Mouse (Mus musculus) kidney, embryonic 16.5 days (tissue): ENCODE measurements around the gene Psd. TPM values are rescaled to one million over a fixed set of nuclear protein-coding genes. Genes with fewer than 3 reads are reported as not detected.
A peak's percentile ranks its signal among the peaks of the same experiment; 100 is the strongest.

Experiments used
- ATAC-seq: fragments of 200-750 bp; cut with Nextera tagmentation; 2 replicates; pipeline ENCODE4 v1.8.0; 2017; ENCODE audit warnings: moderate TSS enrichment; ENCODE audit not compliant: low FRiP score, low TSS enrichment
- H3K27ac ChIP-seq: fragments of 300-500 bp; sonication (generic); 2 replicates; pipeline ENCODE4 v1.5.1; 2014; ENCODE audit warnings: low read length
- H3K27me3 ChIP-seq: fragments of 300-500 bp; sonication (generic); 2 replicates; pipeline ENCODE4 v1.6.1; 2014; ENCODE audit warnings: low read length, control low read depth, mixed read lengths; ENCODE audit not compliant: insufficient read depth
- H3K36me3 ChIP-seq: fragments of 300-500 bp; sonication (generic); 2 replicates; pipeline ENCODE4 v1.6.1; 2014; ENCODE audit warnings: low read length, control low read depth, mixed read lengths; ENCODE audit not compliant: insufficient read depth
- H3K4me1 ChIP-seq: fragments of 300-500 bp; sonication (generic); 2 replicates; pipeline ENCODE4 v1.6.1; 2014; ENCODE audit warnings: low read length, control low read depth, mixed read lengths; ENCODE audit not compliant: insufficient read depth
- H3K4me2 ChIP-seq: fragments of 300-500 bp; sonication (generic); replicated peaks from 2 replicates; pipeline ENCODE4 v1.6.1; 2014; ENCODE audit warnings: low read depth, low read length
- H3K4me3 ChIP-seq: fragments of 300-500 bp; sonication (generic); 2 replicates; pipeline ENCODE4 v1.5.1; 2014; ENCODE audit warnings: mild to moderate bottlenecking, low read length
- H3K9ac ChIP-seq: fragments of 300-500 bp; sonication (generic); replicated peaks from 2 replicates; pipeline ENCODE4 v1.6.1; 2014; ENCODE audit warnings: low read length
- H3K9me3 ChIP-seq: fragments of 300-500 bp; sonication (generic); 2 replicates; pipeline ENCODE4 v1.6.1; 2016; ENCODE audit warnings: low read length, control low read depth
- WGBS: fragments of 180-500 bp; shearing (Covaris S2); extraction: QIAGEN DNeasy Blood & Tissue Kit; methylation state at CpG from one replicate; pipeline ENCODE4 v1.1.7; 2014; 5-methylcytosine and 5-hydroxymethylcytosine counted together
- polyA plus RNA-seq: library from polyadenylated mRNA; unstranded; fragments of >200 nt; fragmentation: Nextera tagmentation; extraction: Ambion mirVana; gene quantifications from 2 replicates; pipeline ENCODE4 v1.2.1, GENCODE M21; 2015

The Psd gene
- 4.5 and 5.4 TPM in 2 replicates for polyA plus RNA-seq

DNA sequence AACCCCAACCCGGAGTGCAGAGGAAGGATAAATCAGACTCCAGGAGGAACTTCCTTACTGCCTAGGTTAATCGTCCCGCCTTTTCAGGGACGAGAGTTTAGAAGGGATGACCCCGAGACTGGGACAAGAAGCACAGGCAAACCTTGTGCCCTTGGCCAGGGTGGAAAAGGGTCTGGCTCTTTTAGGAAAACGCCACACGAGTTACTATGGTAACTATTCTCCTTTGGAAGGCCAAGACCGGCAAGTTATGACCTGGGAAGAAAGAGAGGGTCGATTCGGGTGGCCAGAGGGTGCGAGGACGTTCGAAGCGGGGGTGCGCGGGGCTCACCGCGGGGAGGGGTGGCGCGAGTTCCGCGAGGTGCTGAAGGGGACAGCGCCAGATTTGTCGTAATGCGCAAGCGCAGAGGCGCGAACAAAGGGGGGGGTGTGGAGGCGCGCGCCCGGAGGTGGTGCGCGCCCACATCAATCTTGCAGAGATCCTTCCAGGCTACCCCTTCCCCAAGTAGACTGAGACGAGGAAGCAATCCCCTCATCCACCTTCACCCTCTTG lies at the start of gene Psd:
Gene Psd, minus strand, starts transcription at position 401 of the 550 bp plus-strand sequence.
- Histone ChIP-seq H3K4me2 (peak within 1 kb of the TSS; percentile 99), H3K9me3 (no peaks in the 10 kb centered on the region), H3K4me1 (peaks cover 25% of the 10 kb centered on the region), H3K36me3 (peaks cover 8% of the 10 kb centered on the region; the same call in 1 of the 2 replicates), H3K4me3 (peak within 1 kb of the TSS; percentile 72), H3K27me3 (peaks cover 56% of the 10 kb centered on the region), H3K27ac (peak within 1 kb of the TSS; percentile 94), H3K9ac (peak within 1 kb of the TSS; percentile 80)
- ATAC-seq, result no peak
- WGBS, result under 1% methylated on average over 35 of the region's 35 CpGs

DNA sequence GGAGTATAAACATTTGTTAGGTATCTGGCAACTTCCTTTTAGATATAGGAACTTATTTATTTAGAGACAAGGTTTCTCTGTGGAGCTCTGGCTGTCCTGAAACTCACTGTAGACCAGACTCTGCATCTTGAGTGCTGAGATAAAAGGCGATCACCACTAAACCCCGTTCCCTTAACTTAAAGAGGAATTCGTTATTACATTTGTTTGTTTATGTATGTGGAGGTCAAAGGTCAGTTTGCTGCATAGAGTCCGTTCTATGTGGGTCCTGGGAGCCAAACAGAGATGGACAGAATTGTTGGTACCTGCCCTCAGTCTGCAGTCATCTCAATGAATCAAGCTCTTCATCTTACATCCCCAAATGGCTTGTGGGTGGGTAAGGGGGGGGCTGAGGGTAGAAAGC lies 48.9 kb upstream of the Psd start:
- ATAC-seq, result no peak
- 58% methylated on average over 4 of the region's 4 CpGs for WGBS

DNA sequence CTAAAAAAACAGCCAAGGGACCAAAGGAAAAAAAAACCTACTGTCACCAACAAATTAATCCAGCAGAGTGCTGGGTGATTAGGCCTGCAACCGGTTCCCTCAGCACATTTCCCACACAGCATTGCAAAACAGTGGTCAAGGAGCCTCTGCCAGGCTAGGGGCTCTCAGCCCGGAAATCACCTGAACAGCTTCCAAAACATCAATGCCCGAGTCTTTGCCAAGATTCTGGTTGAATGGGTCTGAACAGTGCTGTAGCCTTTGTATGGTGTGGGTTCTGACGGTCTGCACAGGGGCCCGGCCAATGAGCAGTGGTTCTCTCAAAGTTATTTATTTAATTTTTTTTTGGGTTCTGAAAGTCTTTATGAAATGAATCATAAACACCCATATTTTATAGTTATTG lies 48.5 kb upstream of the Psd start:
- 0 out of 2 replicates have a peak, but pooled peaks cover 3% of the 10 kb centered on the region for H3K4me1 ChIP-seq
- 65% methylated on average over 5 of the region's 5 CpGs for WGBS
- H3K36me3 ChIP-seq, result peaks cover 40% of the 10 kb centered on the region
- no peak overlapping the region for H3K4me3 ChIP-seq
- no peak overlapping the region for H3K4me2 ChIP-seq
- H3K9ac ChIP-seq, result no peak overlapping the region
- H3K27ac ChIP-seq, result no peak overlapping the region
- no peak for ATAC-seq
- H3K9me3 ChIP-seq, result no peaks in the 10 kb centered on the region
- no peaks in the 10 kb centered on the region for H3K27me3 ChIP-seq

More for the DNA sequence above, 48.9 kb upstream of the Psd start:
- Histone ChIP-seq H3K36me3 (peaks cover 44% of the 10 kb centered on the region), H3K4me1 (0 out of 2 replicates have a peak, but pooled peaks cover 3% of the 10 kb centered on the region), H3K27me3 (no peaks in the 10 kb centered on the region), H3K4me2 (no peak overlapping the region), H3K9ac (no peak overlapping the region), H3K9me3 (no peaks in the 10 kb centered on the region), H3K27ac (no peak overlapping the region), H3K4me3 (no peak overlapping the region)

DNA sequence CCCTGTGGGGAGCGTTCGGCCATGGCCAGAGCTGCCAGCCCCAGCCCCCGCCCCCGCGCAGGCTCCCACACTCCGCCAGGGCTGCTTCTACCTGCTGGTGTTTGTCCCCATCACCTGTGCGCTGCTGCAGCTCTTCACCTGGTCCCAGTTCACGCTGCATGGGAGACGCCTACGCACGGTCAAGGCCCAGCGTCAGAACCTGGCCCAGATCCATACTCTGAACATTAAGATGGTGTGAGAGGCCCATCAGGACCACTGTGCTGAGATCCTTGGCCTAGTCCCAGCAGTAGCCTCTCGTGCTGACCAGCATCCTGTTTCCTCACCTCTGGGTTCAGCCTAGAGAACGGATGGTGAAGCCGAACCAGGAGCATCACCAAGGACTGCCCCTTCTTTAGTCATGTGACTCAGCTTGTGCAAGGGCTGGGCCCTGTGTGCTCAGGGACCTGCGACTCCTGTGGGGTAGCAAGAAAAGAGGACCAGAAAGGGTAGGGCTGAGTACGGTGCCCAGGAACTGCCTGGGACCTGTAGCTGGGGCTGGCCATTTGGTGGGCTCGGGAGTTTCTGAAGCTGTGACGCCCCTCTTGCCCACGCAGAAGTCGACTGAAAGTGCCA lies 47.6 kb upstream of the Psd start:
- Histone ChIP-seq H3K4me1 (0 out of 2 replicates have a peak, but pooled peaks cover 3% of the 10 kb centered on the region), H3K9me3 (no peaks in the 10 kb centered on the region), H3K27ac (no peak overlapping the region), H3K4me3 (no peak overlapping the region), H3K27me3 (no peaks in the 10 kb centered on the region), H3K9ac (no peak overlapping the region), H3K36me3 (peaks cover 31% of the 10 kb centered on the region), H3K4me2 (no peak overlapping the region)
- peak; percentile 62; the same call in 1 of the 2 replicates for ATAC-seq
- WGBS, result 50% methylated on average over 21 of the region's 21 CpGs

DNA sequence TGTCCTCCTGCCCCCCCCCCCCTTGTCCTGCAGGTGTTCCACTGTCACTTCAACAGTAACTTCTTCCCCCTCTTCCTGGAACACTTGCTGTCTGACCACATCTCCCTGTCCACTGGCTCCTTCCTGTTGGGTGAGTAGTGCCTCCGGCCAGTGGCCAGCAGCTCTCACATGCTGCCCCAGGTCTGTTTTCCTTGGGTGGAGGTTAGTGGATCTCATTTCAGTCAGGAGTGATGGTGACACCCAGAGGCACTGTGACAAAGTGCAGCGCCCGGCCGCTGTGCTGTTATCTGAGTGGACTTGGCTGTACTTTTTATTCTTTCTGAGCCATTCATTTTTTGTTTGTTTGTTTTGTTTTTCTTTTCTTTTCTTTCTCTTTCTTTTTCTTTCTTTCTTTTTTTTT lies 42.2 kb upstream of the Psd start:
- WGBS, result 8% methylated on average over 4 of the region's 4 CpGs
- ATAC-seq, result peak; percentile 32; the same call in 1 of the 2 replicates

DNA sequence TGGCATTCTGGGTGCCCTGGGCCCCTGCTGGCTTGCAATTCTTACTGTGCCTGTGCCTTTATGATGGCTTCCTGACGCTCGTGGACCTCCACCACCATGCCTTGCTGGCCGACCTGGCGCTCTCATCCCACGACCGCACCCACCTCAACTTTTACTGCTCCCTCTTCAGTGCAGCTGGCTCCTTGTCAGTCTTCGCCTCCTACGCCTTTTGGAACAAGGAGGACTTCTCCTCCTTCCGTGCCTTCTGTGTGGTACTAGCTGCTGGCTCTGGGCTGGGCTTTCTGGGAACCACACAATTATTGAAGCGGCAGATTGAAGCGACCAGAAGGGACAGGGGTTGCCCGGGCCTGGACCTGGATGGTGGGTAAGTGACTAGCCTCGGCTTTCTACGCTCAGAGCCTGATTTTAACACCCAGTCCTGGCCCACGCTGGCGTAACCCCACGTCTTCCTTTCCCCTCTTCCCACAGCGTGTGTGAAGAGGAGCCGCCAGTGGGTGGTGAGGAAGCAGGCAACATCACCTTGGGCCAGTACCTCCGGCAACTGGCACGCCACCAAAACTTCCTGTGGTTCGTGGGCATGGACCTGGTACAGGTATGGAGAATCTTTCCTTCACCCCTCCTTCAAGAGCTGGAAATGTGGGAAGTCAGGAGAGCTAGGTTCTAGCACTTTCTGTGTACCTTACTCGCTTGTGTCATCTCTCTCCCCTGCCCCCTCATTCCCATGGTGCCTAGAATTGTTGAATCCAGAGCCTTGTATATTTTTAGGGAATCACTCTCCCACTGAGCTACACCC lies 41.0 kb upstream of the Psd start:
- no peak overlapping the region for H3K4me2 ChIP-seq
- H3K4me3 ChIP-seq, result no peak overlapping the region
- ATAC-seq, result no peak
- H3K27ac ChIP-seq, result no peak overlapping the region
- WGBS, result 78% methylated on average over 23 of the region's 23 CpGs
- H3K27me3 ChIP-seq, result no peaks in the 10 kb centered on the region
- H3K9ac ChIP-seq, result no peak overlapping the region
- no peaks in the 10 kb centered on the region for H3K36me3 ChIP-seq
- H3K9me3 ChIP-seq, result no peaks in the 10 kb centered on the region
- H3K4me1 ChIP-seq, result no peaks in the 10 kb centered on the region

More for the DNA sequence above, 42.2 kb upstream of the Psd start:
- Histone ChIP-seq H3K27me3 (no peaks in the 10 kb centered on the region), H3K4me2 (no peak overlapping the region), H3K4me1 (0 out of 2 replicates have a peak, but pooled peaks cover under 1% of the 10 kb centered on the region), H3K27ac (no peak overlapping the region), H3K4me3 (no peak overlapping the region), H3K9me3 (no peaks in the 10 kb centered on the region), H3K36me3 (no peaks in the 10 kb centered on the region), H3K9ac (no peak overlapping the region)

DNA sequence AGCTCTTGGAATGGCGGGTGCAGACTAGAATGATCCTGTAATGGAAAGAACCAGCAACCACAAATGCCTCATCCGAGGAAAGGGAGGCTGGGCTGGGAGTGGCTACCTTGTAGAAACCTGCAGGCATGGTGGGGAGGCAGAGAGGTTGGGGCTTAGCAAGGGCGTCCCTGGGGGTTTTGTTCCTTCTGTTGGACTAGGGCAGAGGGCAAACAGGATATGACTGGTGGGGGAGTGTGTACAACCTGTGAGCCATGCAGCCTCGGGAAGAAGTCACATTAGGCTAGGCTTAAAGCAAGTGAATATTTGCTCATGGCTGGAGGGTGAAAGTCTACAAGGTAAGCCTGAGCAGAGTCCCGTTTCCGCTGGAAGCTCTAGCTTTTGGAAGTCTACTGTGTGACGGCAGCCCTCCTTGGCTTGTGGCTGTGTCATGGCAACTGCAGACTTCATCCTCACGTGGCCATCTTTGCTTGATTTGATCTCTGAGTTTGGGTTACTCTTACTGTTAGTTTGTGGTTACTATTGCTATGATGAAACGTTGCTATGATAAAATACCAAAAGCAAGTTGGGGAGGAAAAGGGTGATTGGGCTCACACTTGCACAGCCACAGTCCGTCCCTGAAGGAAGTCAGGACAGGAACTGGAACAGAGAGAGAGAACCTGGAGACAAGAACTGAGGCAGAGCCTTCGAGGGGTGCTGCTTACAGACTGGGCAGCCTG lies 36.5 kb upstream of the Psd start:
- WGBS, result 80% methylated on average over 11 of the region's 11 CpGs
- H3K27me3 ChIP-seq, result no peaks in the 10 kb centered on the region
- no peak overlapping the region for H3K4me3 ChIP-seq
- no peak overlapping the region for H3K27ac ChIP-seq
- no peak overlapping the region for H3K9ac ChIP-seq
- no peak for ATAC-seq
- no peak overlapping the region for H3K4me2 ChIP-seq
- peaks cover 2% of the 10 kb centered on the region; the same call in 1 of the 2 replicates for H3K4me1 ChIP-seq
- H3K9me3 ChIP-seq, result no peaks in the 10 kb centered on the region
- no peaks in the 10 kb centered on the region for H3K36me3 ChIP-seq

DNA sequence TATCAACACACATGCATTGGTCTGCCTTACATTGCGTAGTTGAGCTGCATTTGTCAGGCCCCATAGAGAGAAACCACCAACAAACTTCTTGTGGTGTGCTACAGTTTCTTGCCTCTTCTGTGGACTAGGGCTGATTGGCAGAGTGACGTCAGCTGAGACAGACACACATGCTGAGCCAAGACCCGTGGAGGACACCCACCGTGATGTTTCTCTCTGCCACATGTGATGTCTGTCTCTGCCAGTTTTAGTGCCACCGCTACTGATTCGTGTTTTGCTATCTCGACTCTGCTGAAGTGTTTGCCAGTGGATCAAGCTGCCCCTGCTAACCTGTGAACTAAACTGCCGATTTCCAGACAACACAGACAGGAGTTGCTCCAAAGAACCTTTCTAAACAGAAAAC lies 35.1 kb upstream of the Psd start:
- 86% methylated on average over 8 of the region's 8 CpGs for WGBS
- no peak overlapping the region for H3K9ac ChIP-seq
- no peak for ATAC-seq
- no peaks in the 10 kb centered on the region for H3K9me3 ChIP-seq
- no peak overlapping the region for H3K4me3 ChIP-seq
- 0 out of 2 replicates have a peak, but pooled peaks cover 4% of the 10 kb centered on the region for H3K27me3 ChIP-seq
- H3K4me2 ChIP-seq, result no peak overlapping the region
- H3K36me3 ChIP-seq, result no peaks in the 10 kb centered on the region
- H3K27ac ChIP-seq, result no peak overlapping the region
- H3K4me1 ChIP-seq, result peaks cover 13% of the 10 kb centered on the region

DNA sequence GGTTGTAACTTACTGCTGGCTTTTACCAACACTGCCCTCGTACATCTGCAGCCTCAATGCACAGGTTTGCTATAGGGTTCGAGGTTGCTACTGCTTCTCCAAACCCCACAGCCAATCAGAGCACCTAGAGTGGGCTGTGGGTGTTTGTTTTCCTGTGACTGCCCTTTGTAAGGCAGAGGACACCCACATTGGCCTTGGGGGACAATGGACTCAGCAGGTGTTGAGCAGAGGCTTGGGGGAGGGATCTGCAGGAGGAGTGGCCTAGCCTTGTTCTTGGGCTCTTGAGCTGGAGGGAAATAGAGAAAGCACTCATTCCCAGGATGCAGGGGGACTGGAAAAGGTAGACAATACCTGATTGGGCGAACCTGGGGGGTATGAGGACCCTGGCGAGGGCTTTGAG lies 31.4 kb upstream of the Psd start:
- Histone ChIP-seq H3K27ac (peak overlapping the region; percentile 3; the same call in 1 of the 2 replicates), H3K9me3 (no peaks in the 10 kb centered on the region), H3K4me3 (no peak overlapping the region), H3K4me1 (peaks cover 13% of the 10 kb centered on the region), H3K4me2 (peak overlapping the region; percentile 90), H3K9ac (no peak overlapping the region), H3K27me3 (peaks cover 6% of the 10 kb centered on the region; the same call in 1 of the 2 replicates), H3K36me3 (no peaks in the 10 kb centered on the region)
- no peak for ATAC-seq
- 62% methylated on average over 4 of the region's 4 CpGs for WGBS
